Mouse (Mus musculus): ENCODE results near the gene Krt81. TPM values are rescaled to one million over a fixed set of nuclear protein-coding genes. Genes with fewer than 3 reads are reported as not detected.

Krt81 gene
- polyA plus RNA-seq, 1 experiment, result not detected

DNA sequence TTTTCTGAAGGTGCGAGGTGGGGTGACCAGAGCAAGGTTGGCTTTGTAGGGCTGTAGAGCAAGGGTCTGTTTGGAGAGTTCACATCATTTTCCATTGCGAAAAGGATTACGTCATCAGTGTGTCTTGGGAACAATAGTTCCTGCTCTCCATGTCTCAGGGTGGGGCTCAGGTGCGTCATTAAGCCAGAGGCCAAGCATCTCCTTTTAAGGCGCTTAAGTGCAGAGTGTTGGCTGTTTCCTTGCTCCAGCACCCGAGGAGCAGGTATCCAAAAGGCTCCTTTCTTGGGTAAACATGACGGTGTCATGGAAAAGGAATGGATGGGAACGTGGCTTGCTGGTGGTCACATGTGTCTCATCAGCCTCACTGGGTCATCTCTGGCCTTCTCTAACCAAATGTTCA lies 8.8 kb downstream of the Krt81 start:
- WGBS, result 54% methylated on average over 8 of the region's 8 CpGs
- Histone ChIP-seq H3K4me3 (ENCODE audit: low read depth, low read length) (no peak overlapping the region), H3K27me3 (ENCODE audit: control insufficient read depth, insufficient read depth, low read length) (no peaks in the 10 kb centered on the region), H3K27ac (ENCODE audit: insufficient read depth, low read depth, low read length) (no peak overlapping the region), H3K36me3 (ENCODE audit: control insufficient read depth, insufficient read depth, low read length) (no peaks in the 10 kb centered on the region), H3K4me1 (ENCODE audit: control insufficient read depth, insufficient read depth, insufficient read length, low read length) (peaks cover 2% of the 10 kb centered on the region; the same call in 1 of the 2 replicates)
- no peak for TF ChIP-seq POLR2A (IDR thresholded peaks at IDR 0.05; ENCODE audit: low read depth, low read length)
- TF ChIP-seq CTCF (IDR thresholded peaks at IDR 0.05; ENCODE audit: extremely low read depth, insufficient read length, insufficient replicate concordance, low read depth, low read length), result no peak

DNA sequence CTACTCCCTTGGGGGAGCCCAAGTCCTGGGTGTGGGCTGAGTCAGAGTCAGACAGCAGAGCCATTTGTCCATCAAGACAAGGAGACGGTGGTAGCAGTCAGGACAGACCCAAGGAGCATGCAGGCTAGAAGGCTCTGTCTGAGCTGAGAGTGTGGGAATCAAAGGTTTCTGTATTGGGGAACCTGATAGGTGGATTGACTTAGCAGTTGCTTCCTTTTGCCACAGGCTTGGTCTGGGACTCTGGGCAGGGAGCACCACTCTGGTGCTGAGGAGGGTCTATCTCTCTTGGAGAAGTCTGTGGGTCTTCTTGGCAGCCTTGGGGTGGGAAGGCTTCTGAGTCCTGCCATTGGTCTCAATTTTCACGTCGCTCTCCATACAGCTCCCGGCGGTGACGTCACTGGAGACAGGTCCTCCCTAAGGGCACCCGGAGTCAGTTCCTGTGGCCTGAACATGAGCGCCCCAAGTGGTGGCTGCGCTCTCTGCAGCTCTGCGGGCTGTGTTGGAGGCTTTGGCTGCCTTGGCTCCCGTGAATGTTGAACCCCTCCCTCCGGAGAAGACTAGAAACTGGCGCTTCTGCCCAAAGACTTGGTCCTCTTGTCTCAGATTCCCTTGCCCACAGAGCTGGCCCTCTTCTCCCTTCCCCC lies 10.3 kb downstream of the Krt81 start:
- H3K27ac ChIP-seq (ENCODE audit: insufficient read depth, low read depth, low read length), result no peak overlapping the region
- 0 out of 2 replicates have a peak overlapping the region, but pooled peaks have one; percentile 10 for H3K4me3 ChIP-seq (ENCODE audit: low read depth, low read length)
- WGBS, result 8% methylated on average over 13 of the region's 13 CpGs

DNA sequence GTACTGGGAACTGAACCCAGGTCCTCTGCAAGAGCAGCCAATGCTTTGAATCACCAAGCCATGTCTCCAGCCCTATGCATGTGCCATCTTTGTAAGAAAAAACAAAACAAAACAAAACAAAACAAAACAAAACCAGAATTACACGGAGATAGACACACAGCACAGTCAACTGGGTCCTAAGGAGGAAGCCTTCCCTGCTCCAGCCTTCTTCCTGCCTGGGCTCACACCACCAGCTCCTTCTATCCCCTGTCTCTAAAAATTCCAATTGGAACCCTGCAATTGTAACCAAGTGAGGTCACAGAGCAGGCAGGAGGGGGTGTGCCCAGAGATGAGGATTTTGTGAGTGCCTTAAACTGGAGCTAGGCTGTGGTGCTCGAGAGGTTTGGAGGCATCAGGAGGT lies 16.1 kb downstream of the Krt81 start, which contains the start of gene Krt88:
Gene Krt88, plus strand, starts transcription at position 301 of the 400 bp plus-strand sequence.
- H3K4me3 ChIP-seq (ENCODE audit: low read depth, low read length), result no peak within 1 kb of the TSS
- WGBS, result 68% methylated on average over 2 of the region's 2 CpGs
- no peak for TF ChIP-seq CTCF (IDR thresholded peaks at IDR 0.05; ENCODE audit: extremely low read depth, insufficient read length, insufficient replicate concordance, low read depth, low read length)
- no peak for TF ChIP-seq POLR2A (IDR thresholded peaks at IDR 0.05; ENCODE audit: low read depth, low read length)

More for the DNA sequence above, 10.3 kb downstream of the Krt81 start:
- no peaks in the 10 kb centered on the region for H3K27me3 ChIP-seq (ENCODE audit: control insufficient read depth, insufficient read depth, low read length)
- TF ChIP-seq CTCF (IDR thresholded peaks at IDR 0.05; ENCODE audit: extremely low read depth, insufficient read length, insufficient replicate concordance, low read depth, low read length) (peak; percentile 83), POLR2A (IDR thresholded peaks at IDR 0.05; ENCODE audit: low read depth, low read length) (no peak)
- H3K4me1 ChIP-seq (ENCODE audit: control insufficient read depth, insufficient read depth, insufficient read length, low read length), result peaks cover 2% of the 10 kb centered on the region; the same call in 1 of the 2 replicates
- H3K36me3 ChIP-seq (ENCODE audit: control insufficient read depth, insufficient read depth, low read length), result no peaks in the 10 kb centered on the region

DNA sequence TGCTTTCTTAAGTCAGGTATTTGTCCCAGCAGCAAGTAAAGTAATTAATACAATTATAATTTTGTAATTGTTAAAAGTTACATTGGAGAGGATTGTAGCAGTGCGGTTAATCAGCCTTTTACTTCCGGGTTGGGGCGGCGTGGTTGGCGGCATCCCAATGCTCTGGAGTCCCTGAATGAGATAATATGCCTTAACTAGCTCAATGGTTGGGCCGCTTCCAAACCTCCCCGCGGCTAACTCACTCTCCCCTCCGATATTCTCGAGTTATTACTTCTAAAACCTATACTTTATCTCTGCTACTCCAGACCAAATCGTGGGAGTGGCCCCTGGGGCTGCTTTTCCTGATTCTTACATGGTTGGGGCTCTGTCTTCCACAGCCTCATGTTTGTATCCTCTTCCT lies 17.0 kb downstream of the Krt81 start:
- Histone ChIP-seq H3K27ac (ENCODE audit: insufficient read depth, low read depth, low read length) (no peak overlapping the region), H3K4me1 (ENCODE audit: control insufficient read depth, insufficient read depth, insufficient read length, low read length) (peaks cover 2% of the 10 kb centered on the region; the same call in 1 of the 2 replicates), H3K27me3 (ENCODE audit: control insufficient read depth, insufficient read depth, low read length) (no peaks in the 10 kb centered on the region), H3K4me3 (ENCODE audit: low read depth, low read length) (no peak overlapping the region), H3K36me3 (ENCODE audit: control insufficient read depth, insufficient read depth, low read length) (no peaks in the 10 kb centered on the region)
- 28% methylated on average over 11 of the region's 11 CpGs for WGBS
- no peak for TF ChIP-seq POLR2A (IDR thresholded peaks at IDR 0.05; ENCODE audit: low read depth, low read length)
- peak; percentile 3; the same call in 1 of the 2 replicates for TF ChIP-seq CTCF (IDR thresholded peaks at IDR 0.05; ENCODE audit: extremely low read depth, insufficient read length, insufficient replicate concordance, low read depth, low read length)

More for the DNA sequence above, 16.1 kb downstream of the Krt81 start, which contains the start of gene Krt88:
- Histone ChIP-seq H3K27me3 (ENCODE audit: control insufficient read depth, insufficient read depth, low read length) (no peaks in the 10 kb centered on the region), H3K36me3 (ENCODE audit: control insufficient read depth, insufficient read depth, low read length) (no peaks in the 10 kb centered on the region), H3K4me1 (ENCODE audit: control insufficient read depth, insufficient read depth, insufficient read length, low read length) (peaks cover 2% of the 10 kb centered on the region; the same call in 1 of the 2 replicates), H3K27ac (ENCODE audit: insufficient read depth, low read depth, low read length) (no peak within 1 kb of the TSS)

- no peaks in the 10 kb centered on the region for H3K36me3 ChIP-seq (ENCODE audit: control insufficient read depth, insufficient read depth, low read length)
- no peak overlapping the region for H3K4me3 ChIP-seq (ENCODE audit: low read depth, low read length)
- peaks cover 9% of the 10 kb centered on the region for H3K27me3 ChIP-seq (ENCODE audit: control insufficient read depth, insufficient read depth, low read length)
- H3K4me1 ChIP-seq (ENCODE audit: control insufficient read depth, insufficient read depth, insufficient read length, low read length), result peaks cover 8% of the 10 kb centered on the region
- no peak overlapping the region for H3K27ac ChIP-seq (ENCODE audit: insufficient read depth, low read depth, low read length)
- WGBS, result 79% methylated on average over 4 of the region's 4 CpGs
- TF ChIP-seq POLR2A (IDR thresholded peaks at IDR 0.05; ENCODE audit: low read depth, low read length) (no peak), CTCF (IDR thresholded peaks at IDR 0.05; ENCODE audit: extremely low read depth, insufficient read length, insufficient replicate concordance, low read depth, low read length) (no peak)
Observed at GRCm38 (mm10) chr15:101440837-101441236, 22.7 kb downstream of the Krt81 start.

GRCm38 (mm10) chr15:101438555-101438954 lies 25.0 kb downstream of the Krt81 start, which contains the start of gene Krt87:
TSS of gene Krt87 (minus strand) at chr15:101438804.
- Histone ChIP-seq H3K4me1 (ENCODE audit: control insufficient read depth, insufficient read depth, insufficient read length, low read length) (peaks cover 8% of the 10 kb centered on the region), H3K27me3 (ENCODE audit: control insufficient read depth, insufficient read depth, low read length) (peaks cover 9% of the 10 kb centered on the region), H3K36me3 (ENCODE audit: control insufficient read depth, insufficient read depth, low read length) (no peaks in the 10 kb centered on the region), H3K27ac (ENCODE audit: insufficient read depth, low read depth, low read length) (no peak within 1 kb of the TSS), H3K4me3 (ENCODE audit: low read depth, low read length) (peak within 1 kb of the TSS; percentile 13; the same call in 1 of the 2 replicates)
- 8% methylated on average over 34 of the region's 34 CpGs for WGBS
- TF ChIP-seq POLR2A (IDR thresholded peaks at IDR 0.05; ENCODE audit: low read depth, low read length) (no peak), CTCF (IDR thresholded peaks at IDR 0.05; ENCODE audit: extremely low read depth, insufficient read length, insufficient replicate concordance, low read depth, low read length) (no peak)

- WGBS, result 44% methylated on average over 7 of the region's 7 CpGs
- no peaks in the 10 kb centered on the region for H3K36me3 ChIP-seq (ENCODE audit: control insufficient read depth, insufficient read depth, low read length)
- peaks cover 8% of the 10 kb centered on the region for H3K4me1 ChIP-seq (ENCODE audit: control insufficient read depth, insufficient read depth, insufficient read length, low read length)
- H3K4me3 ChIP-seq (ENCODE audit: low read depth, low read length), result no peak overlapping the region
- H3K27ac ChIP-seq (ENCODE audit: insufficient read depth, low read depth, low read length), result no peak overlapping the region
- H3K27me3 ChIP-seq (ENCODE audit: control insufficient read depth, insufficient read depth, low read length), result peaks cover 9% of the 10 kb centered on the region
- TF ChIP-seq CTCF (IDR thresholded peaks at IDR 0.05; ENCODE audit: extremely low read depth, insufficient read length, insufficient replicate concordance, low read depth, low read length) (no peak), POLR2A (IDR thresholded peaks at IDR 0.05; ENCODE audit: low read depth, low read length) (no peak)
Observed at GRCm38 (mm10) chr15:101436611-101437010, 26.9 kb downstream of the Krt81 start.

All from small intestine, adult 2 months (tissue).